Mouse (Mus musculus) intestine, postnatal 0 days (tissue): ENCODE results near the gene Hist1h2an. TPM values are rescaled to one million over a fixed set of nuclear protein-coding genes. Genes with fewer than 3 reads are reported as not detected.
A peak's percentile ranks its signal among the peaks of the same experiment; 100 is the strongest.

Source experiments
- ATAC-seq: fragments of 200-750 bp; cut with Nextera tagmentation; 2 replicates; pipeline ENCODE4 v1.8.0; 2017; ENCODE audit warnings: mild to moderate bottlenecking, moderate TSS enrichment, moderate library complexity
- H3K27ac ChIP-seq: fragments of 300-500 bp; sonication (generic); 2 replicates; pipeline ENCODE4 v1.5.1; 2014; ENCODE audit warnings: mild to moderate bottlenecking, low read depth, low read length, moderate library complexity
- H3K27me3 ChIP-seq: fragments of 300-500 bp; sonication (generic); replicated peaks from 2 replicates; pipeline ENCODE4 v1.6.1; 2014; ENCODE audit warnings: low read length, mixed read lengths; ENCODE audit not compliant: control insufficient read depth, insufficient read depth
- H3K36me3 ChIP-seq: fragments of 300-500 bp; sonication (generic); 2 replicates; pipeline ENCODE4 v1.6.1; 2014; ENCODE audit warnings: mild to moderate bottlenecking, moderate library complexity; ENCODE audit not compliant: control insufficient read depth, insufficient read depth
- H3K4me1 ChIP-seq: fragments of 300-500 bp; sonication (generic); replicated peaks from 2 replicates; pipeline ENCODE4 v1.6.1; 2014; ENCODE audit warnings: antibody characterized with exemption, low read length, mixed read lengths; ENCODE audit not compliant: control insufficient read depth, insufficient read depth
- H3K4me2 ChIP-seq: fragments of 300-500 bp; sonication (generic); replicated peaks from 2 replicates; pipeline ENCODE4 v1.6.1; 2014; ENCODE audit warnings: low read depth, mild to moderate bottlenecking, moderate library complexity
- H3K4me3 ChIP-seq: fragments of 300-500 bp; sonication (generic); 2 replicates; pipeline ENCODE4 v1.5.1; 2014; ENCODE audit warnings: low read depth, low read length
- H3K9ac ChIP-seq: fragments of 300-500 bp; sonication (generic); 2 replicates; pipeline ENCODE4 v1.6.1; 2014; ENCODE audit warnings: mild to moderate bottlenecking, low read depth, low read length
- H3K9me3 ChIP-seq: fragments of 300-500 bp; sonication (generic); 2 replicates; pipeline ENCODE4 v1.6.1; 2016; ENCODE audit warnings: mixed run types; ENCODE audit not compliant: control insufficient read depth
- CTCF ChIP-seq: sonication (generic); IDR thresholded peaks from 2 replicates; pipeline ENCODE4 v1.5.1; 2016; ENCODE audit warnings: low read depth, mild to moderate bottlenecking, control low read depth, antibody characterized with exemption, moderate library complexity
- WGBS: fragments of 180-500 bp; shearing (Covaris S2); extraction: QIAGEN DNeasy Blood & Tissue Kit; methylation state at CpG from one replicate; pipeline ENCODE4 v1.1.7; 2014; 5-methylcytosine and 5-hydroxymethylcytosine counted together
- microRNA-seq: library from miRNA; unstranded; fragments of <30 nt; microRNA quantifications from one replicate; pipeline ENCODE4, GENCODE M21; 2016
- polyA plus RNA-seq: library from polyadenylated mRNA; unstranded; fragments of >200 nt; fragmentation: Nextera tagmentation; extraction: Ambion mirVana; gene quantifications from 2 replicates; pipeline ENCODE4 v1.2.1, GENCODE M21; 2015

Hist1h2an gene
- polyA plus RNA-seq, 1 experiment from 2014 or later, result 3.2 TPM

GRCm38 (mm10) chr13:21749387-21750158, 37.4 kb downstream of the Hist1h2an start:
- Histone ChIP-seq H3K27ac (0 out of 2 replicates have a peak overlapping the region, but pooled peaks have one; percentile 28), H3K4me2 (peak overlapping the region; percentile 76), H3K27me3 (no peaks in the 10 kb centered on the region), H3K9ac (peak overlapping the region; percentile 23), H3K4me1 (no peaks in the 10 kb centered on the region), H3K36me3 (no peaks in the 10 kb centered on the region), H3K9me3 (no peaks in the 10 kb centered on the region), H3K4me3 (peak overlapping the region; percentile 46)
- ATAC-seq, result no peak
- TF ChIP-seq CTCF, result no peak
- WGBS, result 3% methylated on average over 5 of the region's 5 CpGs

GRCm38 (mm10) chr13:21745006-21745405, 42.0 kb downstream of the Hist1h2an start:
- WGBS, result 31% methylated on average over 1 of the region's 1 CpGs

More at GRCm38 (mm10) chr13:21745006-21745405, 42.0 kb downstream of the Hist1h2an start:
- ATAC-seq, result no peak
- Histone ChIP-seq H3K27ac (no peak overlapping the region), H3K4me1 (no peaks in the 10 kb centered on the region), H3K9ac (no peak overlapping the region), H3K4me3 (no peak overlapping the region), H3K27me3 (no peaks in the 10 kb centered on the region), H3K36me3 (no peaks in the 10 kb centered on the region), H3K9me3 (no peaks in the 10 kb centered on the region), H3K4me2 (no peak overlapping the region)
- TF ChIP-seq CTCF, result no peak

Small RNAs within 50 kb of the gene (microRNA-seq; reads per million reads assigned to microRNA genes)
- gene Gm19658, result not detected
- not detected for gene Gm44346
- gene Gm44454, result not detected
- not detected for gene Gm44466

Other genes starting within 250 kb of the Hist1h2an start
- 0.14 TPM in 1 of 2 replicates, not detected in the other for gene Olfr1366, start 244.4 kb downstream of the Hist1h2an start, polyA plus RNA-seq
- gene Olfr1535, start 227.3 kb downstream of the Hist1h2an start, polyA plus RNA-seq, result not detected in 2 replicates
- not detected in 2 replicates for gene Olfr1364, start 205.5 kb downstream of the Hist1h2an start, polyA plus RNA-seq
- not detected in 2 replicates for gene Olfr1362, start 173.2 kb downstream of the Hist1h2an start, polyA plus RNA-seq
- gene Olfr11, start 144.7 kb downstream of the Hist1h2an start, polyA plus RNA-seq, result 0.04 TPM in 1 of 2 replicates, not detected in the other
- gene Olfr1361, start 123.8 kb downstream of the Hist1h2an start, polyA plus RNA-seq, result not detected in 2 replicates
- not detected in 2 replicates for gene Olfr1360, start 109.8 kb downstream of the Hist1h2an start, polyA plus RNA-seq
- not detected in 2 replicates for gene Olfr1359, start 89.1 kb downstream of the Hist1h2an start, polyA plus RNA-seq
- 1.9 TPM in 1 of 2 replicates, not detected in the other for gene Hist1h2bl, start 71.1 kb downstream of the Hist1h2an start, polyA plus RNA-seq
- gene Hist1h2ai, start 70.8 kb downstream of the Hist1h2an start, polyA plus RNA-seq, result 6.1 and 12.0 TPM in 2 replicates
- gene Hist1h3h, start 69.6 kb downstream of the Hist1h2an start, polyA plus RNA-seq, result 2.4 and 2.9 TPM in 2 replicates
- gene Hist1h2bm, start 65.2 kb downstream of the Hist1h2an start, polyA plus RNA-seq, result 0.51 and 0.76 TPM in 2 replicates
- 0.40 and 0.42 TPM in 2 replicates for gene Hist1h4j, start 52.2 kb downstream of the Hist1h2an start, polyA plus RNA-seq
- gene Hist1h4k, start 36.7 kb downstream of the Hist1h2an start, polyA plus RNA-seq, result 1.4 and 2.1 TPM in 2 replicates
- gene Hist1h2ak, start 33.4 kb downstream of the Hist1h2an start, polyA plus RNA-seq, result 5.0 and 9.5 TPM in 2 replicates
- 1.1 TPM in 2 replicates for gene Hist1h2bn, start 33.1 kb downstream of the Hist1h2an start, polyA plus RNA-seq
- 7.3 and 8.1 TPM in 2 replicates for gene Hist1h1b, start 6.6 kb downstream of the Hist1h2an start, polyA plus RNA-seq
- gene Hist1h3i, start 3.8 kb downstream of the Hist1h2an start, polyA plus RNA-seq, result 34.1 and 39.6 TPM in 2 replicates
- 0.41 and 1.5 TPM in 2 replicates for gene Hist1h2bp, start 243 bp upstream of the Hist1h2an start, polyA plus RNA-seq
- gene Hist1h2bq, start 23.0 kb upstream of the Hist1h2an start, polyA plus RNA-seq, result 7.8 and 9.8 TPM in 2 replicates
- not detected in 2 replicates for gene Hist1h2ao, start 23.2 kb upstream of the Hist1h2an start, polyA plus RNA-seq
- gene Hist1h4m, start 24.5 kb upstream of the Hist1h2an start, polyA plus RNA-seq, result not detected in 2 replicates
- 2.1 and 5.3 TPM in 2 replicates for gene Hist1h4n, start 45.0 kb upstream of the Hist1h2an start, polyA plus RNA-seq
- 1,504 and 1,780 TPM in 2 replicates for gene Hist1h2ap, start 46.3 kb upstream of the Hist1h2an start, polyA plus RNA-seq
- gene Hist1h2br, start 46.5 kb upstream of the Hist1h2an start, polyA plus RNA-seq, result 7.8 and 10.0 TPM in 2 replicates
- gene Zfp184, start 157.9 kb upstream of the Hist1h2an start, polyA plus RNA-seq, result 1.2 TPM in 2 replicates
- not detected in 2 replicates for gene Pom121l2, start 194.0 kb upstream of the Hist1h2an start, polyA plus RNA-seq
- 4.0 and 4.1 TPM in 2 replicates for gene Prss16, start 222.5 kb upstream of the Hist1h2an start, polyA plus RNA-seq
- gene Hist1h2ah, start 248.3 kb upstream of the Hist1h2an start, polyA plus RNA-seq, result 3.4 and 5.3 TPM in 2 replicates
- 0.90 and 1.8 TPM in 2 replicates for gene Hist1h2bk, start 248.7 kb upstream of the Hist1h2an start, polyA plus RNA-seq